Mouse (Mus musculus): ENCODE data around the gene Pagr1b. TPM values are rescaled to one million over a fixed set of nuclear protein-coding genes. Genes with fewer than 3 reads are reported as not detected.

Pagr1b gene
- total and polyA plus RNA-seq, 3 experiments, result 0.30 to 6.6 TPM; not detected in 1

GRCm38 (mm10) chr7:126967361-126967760, 48.9 kb downstream of the Pagr1b start:
- no peak overlapping the region for H3K27ac ChIP-seq (ENCODE audit: insufficient read depth, low read depth)
- no peak for DNase-seq (ENCODE audit: extremely low read depth)
- in situ Hi-C loops (cut with MboI; ENCODE audit: low pct_ligation_motif_present, low pct_unique_long_range_greater_than_20kb, low sequenced_read_pairs), result loop anchor here (10.0 kb wide), 1 partner anchor 263 kb away; the partner anchor contains the start of gene Coro1a
- no peaks in the 10 kb centered on the region for H3K9me3 ChIP-seq (replicated peaks; ENCODE audit: low read length)
- dilution Hi-C loops (cut with MboI; ENCODE audit: extremely low pct_ligation_motif_present, extremely low pct_unique_long_range_greater_than_20kb, low sequenced_read_pairs), result no loop called here
- peaks cover 14 to 27% of the 10 kb centered on the region in 2 experiments for H3K4me1 ChIP-seq (ENCODE audit: control insufficient read depth in 1 of 2, insufficient read depth in 2 of 2)
- no peaks in the 10 kb centered on the region for H3K79me2 ChIP-seq (replicated peaks; ENCODE audit: control insufficient read depth, extremely low read depth, insufficient read depth, poor library complexity, severe bottlenecking)
- H3K36me3 ChIP-seq (replicated peaks in 1 of 2; ENCODE audit: control insufficient read depth in 1 of 2, insufficient read depth in 1 of 2, low read length in 1 of 2), result peaks cover 40 to 81% of the 10 kb centered on the region in 2 experiments
- no peak overlapping the region for H3K4me3 ChIP-seq (replicated peaks in 1 of 3; ENCODE audit: low read depth in 2 of 3, low read length in 2 of 3, poor library complexity in 1 of 3)
- TF ChIP-seq E2F4 (IDR thresholded peaks at IDR 0.05; ENCODE audit: insufficient replicate concordance, low read depth, low read length) (no peak), IRF4 (IDR thresholded peaks at IDR 0.05; ENCODE audit: low read depth, low read length) (no peak), MYC (IDR thresholded peaks at IDR 0.05; ENCODE audit: low read depth, low read length) (no peak), USF2 (conservative IDR thresholded peaks at IDR 0.05; ENCODE audit: low read depth, low read length) (no peak)
- no peak overlapping the region for H3K9ac ChIP-seq (ENCODE audit: insufficient read depth, low read depth)
- no peak overlapping the region for H3K4me2 ChIP-seq (ENCODE audit: insufficient read depth, low read depth, poor library complexity, severe bottlenecking)
- no peaks in the 10 kb centered on the region for H3K27me3 ChIP-seq (replicated peaks)

- H3K4me1 ChIP-seq (ENCODE audit: control insufficient read depth in 1 of 2, insufficient read depth in 2 of 2), result peaks cover 14 to 35% of the 10 kb centered on the region in 2 experiments
- DNase-seq (ENCODE audit: extremely low read depth), result no peak
- in situ Hi-C loops (cut with MboI; ENCODE audit: low pct_ligation_motif_present, low pct_unique_long_range_greater_than_20kb, low sequenced_read_pairs), result loop anchor here (10.0 kb wide), 1 partner anchor 261 kb away; the partner anchor contains the start of gene Coro1a
- H3K9me3 ChIP-seq (replicated peaks; ENCODE audit: low read length), result no peaks in the 10 kb centered on the region
- H3K27ac ChIP-seq (ENCODE audit: insufficient read depth, low read depth), result no peak overlapping the region
- dilution Hi-C loops (cut with MboI; ENCODE audit: extremely low pct_ligation_motif_present, extremely low pct_unique_long_range_greater_than_20kb, low sequenced_read_pairs), result no loop called here
- no peaks in the 10 kb centered on the region for H3K27me3 ChIP-seq (replicated peaks)
- no peaks in the 10 kb centered on the region for H3K79me2 ChIP-seq (replicated peaks; ENCODE audit: control insufficient read depth, extremely low read depth, insufficient read depth, poor library complexity, severe bottlenecking)
- TF ChIP-seq ZNF384 (IDR thresholded peaks at IDR 0.05; ENCODE audit: low read depth, low read length) (no peak), CHD1 (IDR thresholded peaks at IDR 0.05; ENCODE audit: low read depth, low read length) (no peak), NRF1 (IDR thresholded peaks at IDR 0.05; ENCODE audit: low read depth, low read length) (no peak), SMC3 (IDR thresholded peaks at IDR 0.05; ENCODE audit: low read depth, low read length) (no peak), JUN (IDR thresholded peaks at IDR 0.05; ENCODE audit: insufficient read depth, low read depth, low read length) (no peak), MAX (IDR thresholded peaks at IDR 0.05; ENCODE audit: low read length) (no peak), RAD21 (IDR thresholded peaks at IDR 0.05; ENCODE audit: low read depth, low read length) (no peak), USF2 (conservative IDR thresholded peaks at IDR 0.05; ENCODE audit: low read depth, low read length) (no peak), JUND (conservative IDR thresholded peaks at IDR 0.05; ENCODE audit: low read depth, low read length) (no peak), POLR2A (IDR thresholded peaks at IDR 0.05; ENCODE audit: low read depth, low read length) (no peak), CTCF (conservative IDR thresholded peaks at IDR 0.05 in 1 of 2, IDR thresholded peaks at IDR 0.05 in 1 of 2; ENCODE audit: low read depth in 2 of 2, low read length in 2 of 2) (no peak), ETS1 (conservative IDR thresholded peaks at IDR 0.05; ENCODE audit: low read depth, low read length) (no peak), EP300 (IDR thresholded peaks at IDR 0.05; ENCODE audit: low read length) (no peak), KAT2A (IDR thresholded peaks at IDR 0.05; ENCODE audit: insufficient replicate concordance, low read length) (no peak), UBTF (IDR thresholded peaks at IDR 0.05; ENCODE audit: low read depth, low read length) (no peak), MYC (IDR thresholded peaks at IDR 0.05; ENCODE audit: low read depth, low read length) (no peak), MEF2A (IDR thresholded peaks at IDR 0.05; ENCODE audit: borderline replicate concordance, low read depth, low read length) (no peak), E2F4 (IDR thresholded peaks at IDR 0.05; ENCODE audit: insufficient replicate concordance, low read depth, low read length) (no peak)
- H3K9ac ChIP-seq (ENCODE audit: insufficient read depth, low read depth), result no peak overlapping the region
- H3K4me2 ChIP-seq (ENCODE audit: insufficient read depth, low read depth, poor library complexity, severe bottlenecking), result no peak overlapping the region
- peaks cover 47 to 83% of the 10 kb centered on the region in 2 experiments for H3K36me3 ChIP-seq (replicated peaks in 1 of 2; ENCODE audit: control insufficient read depth in 1 of 2, insufficient read depth in 1 of 2, low read length in 1 of 2)
- H3K4me3 ChIP-seq (replicated peaks in 1 of 3; ENCODE audit: low read depth in 2 of 3, low read length in 2 of 3, poor library complexity in 1 of 3), result no peak overlapping the region
Measured at GRCm38 (mm10) chr7:126965568-126965967, 50.7 kb downstream of the Pagr1b start.

Measured in CH12.LX (cell line).